Mouse (Mus musculus): ENCODE data around the gene Gm21976. TPM values are rescaled to one million over a fixed set of nuclear protein-coding genes. Genes with fewer than 3 reads are reported as not detected.

Gene Gm21976
- polyA plus RNA-seq, 1 experiment from 2014 or later: not detected

GRCm38 (mm10) chr13:98354871-98355558, 75.3 kb downstream of the Gm21976 start:
- Histone ChIP-seq H3K9ac (no peak overlapping the region), H3K4me2 (peak overlapping the region; percentile 62), H3K27ac (replicated peaks) (no peak overlapping the region), H3K27me3 (peaks cover 98% of the 10 kb centered on the region), H3K9me3 (replicated peaks) (no peaks in the 10 kb centered on the region), H3K36me3 (replicated peaks) (no peaks in the 10 kb centered on the region), H3K4me1 (replicated peaks) (peaks cover 20% of the 10 kb centered on the region), H3K4me3 (replicated peaks) (peak overlapping the region; percentile 40)
- under 1% methylated on average over 84 of the region's 102 CpGs for WGBS (ENCODE audit: insufficient replicate concordance)
- ATAC-seq (ENCODE audit: insufficient read depth): no peak

- Histone ChIP-seq H3K9me3 (replicated peaks) (no peaks in the 10 kb centered on the region), H3K4me2 (peak overlapping the region; percentile 62), H3K9ac (no peak overlapping the region), H3K27me3 (peaks cover 98% of the 10 kb centered on the region), H3K36me3 (replicated peaks) (no peaks in the 10 kb centered on the region), H3K27ac (replicated peaks) (no peak overlapping the region), H3K4me3 (replicated peaks) (peak overlapping the region; percentile 40), H3K4me1 (replicated peaks) (peaks cover 20% of the 10 kb centered on the region)
- WGBS (ENCODE audit: insufficient replicate concordance): under 1% methylated on average over 81 of the region's 81 CpGs
- no peak for ATAC-seq (ENCODE audit: insufficient read depth)
Observed at GRCm38 (mm10) chr13:98355559-98356111, 75.9 kb downstream of the Gm21976 start.

GRCm38 (mm10) chr13:98356176-98356972, 76.7 kb downstream of the Gm21976 start:
- WGBS (ENCODE audit: insufficient replicate concordance): 4% methylated on average over 9 of the region's 9 CpGs

More at GRCm38 (mm10) chr13:98356176-98356972, 76.7 kb downstream of the Gm21976 start:
- H3K4me2 ChIP-seq: no peak overlapping the region
- H3K4me1 ChIP-seq (replicated peaks): peaks cover 20% of the 10 kb centered on the region
- H3K36me3 ChIP-seq (replicated peaks): no peaks in the 10 kb centered on the region
- no peak for ATAC-seq (ENCODE audit: insufficient read depth)
- H3K27ac ChIP-seq (replicated peaks): no peak overlapping the region
- H3K4me3 ChIP-seq (replicated peaks): no peak overlapping the region
- H3K27me3 ChIP-seq: peaks cover 98% of the 10 kb centered on the region
- H3K9me3 ChIP-seq (replicated peaks): no peaks in the 10 kb centered on the region
- H3K9ac ChIP-seq: no peak overlapping the region

Other genes starting within 250 kb of the Gm21976 start
- 0.60 and 1.1 TPM in 2 replicates for gene Arhgef28, start 73.4 kb upstream of the Gm21976 start, polyA plus RNA-seq (2015; fragmentation: Nextera tagmentation; extraction: Ambion mirVana)
- gene Utp15, start 16.8 kb upstream of the Gm21976 start, polyA plus RNA-seq (2015; fragmentation: Nextera tagmentation; extraction: Ambion mirVana): 11.0 and 12.0 TPM in 2 replicates
- 6.8 and 7.5 TPM in 2 replicates for gene Ankra2, start 16.8 kb upstream of the Gm21976 start, polyA plus RNA-seq (2015; fragmentation: Nextera tagmentation; extraction: Ambion mirVana)
- 263 and 326 TPM in 2 replicates for gene Btf3, start 37.1 kb downstream of the Gm21976 start, polyA plus RNA-seq (2015; fragmentation: Nextera tagmentation; extraction: Ambion mirVana)
- gene Foxd1, start 74.4 kb downstream of the Gm21976 start, polyA plus RNA-seq (2015; fragmentation: Nextera tagmentation; extraction: Ambion mirVana): not detected in 2 replicates
- 0.69 and 1.3 TPM in 2 replicates for gene Gm10320, start 212.1 kb downstream of the Gm21976 start, polyA plus RNA-seq (2015; fragmentation: Nextera tagmentation; extraction: Ambion mirVana)